Mouse (Mus musculus) heart, postnatal 10 days (tissue): ENCODE results near the gene Sox13. TPM values are rescaled to one million over a fixed set of nuclear protein-coding genes. Genes with fewer than 3 reads are reported as not detected.
"Not testable (repeated sequence)": the region's sequence is repeated elsewhere in the genome, so short reads cannot be mapped to it uniquely, and the experiment has no call there.

Experiments used
- DNase-seq, 2 experiments: peaks; one replicate each; pipeline ENCODE4 v3.0.0; 2021
- intact Hi-C: fragments of 180-260 bp; cut with DNase I; formaldehyde crosslinking; loops from one replicate; pipeline ENCODE4 v1.15.1; 2025
- total RNA-seq, 2 experiments: library from RNA; stranded (reverse); gene quantifications; 2 replicates each; pipeline ENCODE4 v1.2.3; 2021

Sox13 gene
- total RNA-seq, 2 experiments from 2014 or later: 29.6 to 33.4 TPM

GRCm38 (mm10) chr1:133347693-133348520 lies 76.3 kb downstream of the Sox13 start:
- DNase-seq: no peak
- intact Hi-C loops: no loop called here

- intact Hi-C loops: no loop called here
- no peak for DNase-seq
These were observed 77.0 kb downstream of the Sox13 start for GRCm38 (mm10) chr1:133347226-133347625.

- no peak for DNase-seq
- intact Hi-C loops: no loop called here
These were observed 77.6 kb downstream of the Sox13 start for GRCm38 (mm10) chr1:133346531-133346930.

DNA sequence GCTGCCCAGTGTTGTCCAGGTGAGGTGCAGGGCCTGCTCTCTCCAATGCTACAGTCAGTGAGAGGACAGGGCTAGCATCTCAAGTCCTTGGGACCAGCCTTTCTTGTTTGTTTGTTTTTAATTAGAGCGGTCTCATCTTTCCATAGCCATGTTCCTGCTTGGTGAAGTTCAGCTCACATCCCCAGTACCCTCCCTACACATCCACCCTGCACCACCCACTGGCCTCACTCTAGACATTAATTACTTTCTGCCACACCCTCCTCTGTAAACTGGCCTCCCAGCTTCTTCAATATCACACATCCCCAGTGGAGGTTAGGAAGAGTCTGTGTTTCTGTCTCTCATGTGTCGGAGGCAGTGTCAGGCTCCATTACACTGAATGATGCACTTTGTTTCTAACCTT lies 79.8 kb downstream of the Sox13 start:
- intact Hi-C loops: no loop called here
- no peak for DNase-seq

DNA sequence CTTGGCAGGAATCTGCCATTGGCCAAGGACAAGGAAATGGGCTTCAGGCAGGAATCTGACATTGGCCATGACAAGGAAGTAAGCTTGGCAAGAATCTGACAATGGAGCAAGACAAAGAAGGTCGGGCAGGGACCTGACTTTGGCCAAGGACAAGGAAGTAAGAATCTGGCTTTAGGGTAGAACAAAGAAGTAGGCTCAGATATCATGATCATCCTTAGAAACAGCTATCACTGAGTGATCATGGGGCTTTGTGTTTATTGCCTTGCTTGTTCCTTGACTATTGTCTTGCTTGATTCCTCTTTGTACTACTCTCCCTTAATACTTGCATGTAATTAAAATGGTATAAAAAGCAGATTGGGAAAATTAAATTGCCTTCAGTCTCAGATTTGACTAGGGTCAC lies 83.8 kb downstream of the Sox13 start:
- DNase-seq, intact Hi-C loops: not testable (repeated sequence)

DNA sequence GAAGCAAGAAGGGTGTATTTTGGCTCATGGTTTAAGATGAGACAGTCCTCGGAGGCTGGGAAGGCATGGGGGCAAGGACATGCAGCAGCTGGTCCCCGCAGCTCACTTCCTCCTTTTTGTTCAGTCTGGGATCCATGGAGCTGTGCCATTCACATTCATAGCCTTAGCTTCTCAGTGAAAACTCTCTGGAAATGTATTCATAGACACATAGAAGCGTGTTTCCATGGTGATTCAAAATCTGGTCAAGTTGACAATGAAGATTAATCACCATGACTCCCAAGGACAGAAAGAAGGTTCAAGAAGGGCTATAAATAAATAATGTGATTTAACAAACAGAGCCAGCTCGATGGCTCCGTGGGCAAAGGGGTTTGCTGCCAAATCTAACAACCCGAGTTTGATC lies 90.2 kb downstream of the Sox13 start:
- no peak for DNase-seq
- intact Hi-C loops: no loop called here

DNA sequence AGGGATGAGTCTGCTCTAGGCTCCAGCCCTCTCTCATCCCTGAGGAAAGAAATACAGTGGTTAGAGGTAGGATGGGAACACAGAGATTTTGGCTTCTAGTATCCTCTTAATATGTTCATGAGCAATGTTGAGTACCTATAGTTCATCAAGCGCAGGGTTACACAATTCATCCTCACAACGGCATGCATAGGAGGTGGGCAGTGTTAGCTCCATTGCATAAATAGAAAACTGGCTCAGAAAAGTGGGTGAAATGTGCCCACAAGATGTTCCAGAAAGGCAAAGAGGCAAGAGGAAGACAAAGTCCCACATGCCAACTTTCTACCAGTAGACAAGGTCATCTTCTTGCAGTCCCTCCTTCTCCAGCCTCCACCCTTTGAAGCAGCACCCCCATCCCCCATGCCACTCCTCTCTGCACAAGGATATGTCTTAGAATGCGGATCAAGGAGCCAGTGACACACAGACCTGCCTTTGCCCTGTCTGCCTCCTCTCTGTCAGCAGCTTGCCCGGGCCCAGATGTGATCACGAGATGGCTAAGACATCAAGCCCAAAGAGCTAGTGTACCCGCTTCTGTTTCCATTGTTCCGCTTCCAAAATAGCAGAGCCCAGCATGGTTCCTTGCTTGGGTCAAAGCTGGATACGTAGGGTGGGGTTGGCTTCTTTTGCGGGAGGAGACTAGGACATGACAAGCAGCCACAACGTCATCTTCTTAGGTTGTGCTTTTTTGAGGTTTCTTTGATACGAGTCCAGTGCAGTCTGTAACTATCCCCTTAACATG lies 91.3 kb downstream of the Sox13 start:
- DNase-seq: no peak
- intact Hi-C loops: no loop called here

Other genes starting within 250 kb of the Sox13 start
- gene Golt1a, start 114.6 kb downstream of the Sox13 start, total RNA-seq: not detected
- gene Kiss1, start 102.5 kb downstream of the Sox13 start, total RNA-seq: not detected
- gene Ren1, start 73.9 kb downstream of the Sox13 start, total RNA-seq: under 1 TPM; 0.22 TPM
- 1 to 10 TPM in 1 of 2 experiments, under 1 TPM in 1; 0.82 to 1.1 TPM for gene Etnk2, start 60.8 kb downstream of the Sox13 start, total RNA-seq
- gene Snrpe, start 185.9 kb upstream of the Sox13 start, total RNA-seq: 100 to 1,000 TPM; 101 to 123 TPM
- 10 to 100 TPM; 11.0 to 11.5 TPM for gene Zbed6, start 236.5 kb upstream of the Sox13 start, total RNA-seq
- gene Gm38394, start 236.9 kb upstream of the Sox13 start, total RNA-seq: 10 to 100 TPM; 31.8 to 34.6 TPM